Mouse (Mus musculus) embryonic facial prominence, embryonic 11.5 days (tissue): ENCODE measurements around the gene Bnip2. TPM values are rescaled to one million over a fixed set of nuclear protein-coding genes. Genes with fewer than 3 reads are reported as not detected.
"Not testable (repeated sequence)": the region's sequence is repeated elsewhere in the genome, so short reads cannot be mapped to it uniquely, and the experiment has no call there.

Experiments used
- ATAC-seq: fragments of 200-750 bp; cut with Nextera tagmentation; replicated peaks from 2 replicates; pipeline ENCODE4 v1.8.0; 2017; ENCODE audit warnings: low read depth; ENCODE audit not compliant: insufficient number of reproducible peaks, low FRiP score, low TSS enrichment
- DNase-seq: peaks from one replicate; pipeline ENCODE4 v3.0.0-alpha.2; 2015; ENCODE audit warnings: low spot score
- H3K27ac ChIP-seq: fragments of 300-500 bp; sonication (generic); replicated peaks from 2 replicates; pipeline ENCODE4 v1.5.1; 2014; ENCODE audit warnings: mild to moderate bottlenecking, low read depth, low read length, control low read depth
- H3K27me3 ChIP-seq: fragments of 300-500 bp; sonication (generic); 2 replicates; pipeline ENCODE4 v1.6.1; 2014; ENCODE audit warnings: mild to moderate bottlenecking, low read length, moderate library complexity, mixed read lengths; ENCODE audit not compliant: control insufficient read depth, insufficient read depth
- H3K36me3 ChIP-seq: fragments of 300-500 bp; sonication (generic); replicated peaks from 2 replicates; pipeline ENCODE4 v1.6.1; 2014; ENCODE audit warnings: low read depth, mild to moderate bottlenecking, low read length, moderate library complexity, mixed read lengths; ENCODE audit not compliant: control insufficient read depth, insufficient read depth
- H3K4me1 ChIP-seq: fragments of 300-500 bp; sonication (generic); 2 replicates; pipeline ENCODE4 v1.6.1; 2014; ENCODE audit warnings: low read length, mixed read lengths; ENCODE audit not compliant: control insufficient read depth, insufficient read depth
- H3K4me2 ChIP-seq: fragments of 300-500 bp; sonication (generic); 2 replicates; pipeline ENCODE4 v1.6.1; 2014; ENCODE audit warnings: low read depth, mild to moderate bottlenecking, control low read depth, low read length, moderate library complexity
- H3K4me3 ChIP-seq: fragments of 300-500 bp; sonication (generic); 2 replicates; pipeline ENCODE4 v1.5.1; 2014; ENCODE audit warnings: low read depth, low read length, control low read depth
- H3K9ac ChIP-seq: fragments of 300-500 bp; sonication (generic); replicated peaks from 2 replicates; pipeline ENCODE4 v1.6.1; 2014; ENCODE audit warnings: mild to moderate bottlenecking, control low read depth, low read length
- H3K9me3 ChIP-seq: fragments of 300-500 bp; sonication (generic); replicated peaks from 2 replicates; pipeline ENCODE4 v1.6.1; 2016; ENCODE audit warnings: mild to moderate bottlenecking, low read length, inconsistent platforms, mixed read lengths; ENCODE audit not compliant: control insufficient read depth
- WGBS: fragments of 180-500 bp; shearing (Covaris S2); extraction: QIAGEN DNeasy Blood & Tissue Kit; methylation state at CpG from one replicate; pipeline ENCODE4 v1.1.7; 2014; 5-methylcytosine and 5-hydroxymethylcytosine counted together
- polyA plus RNA-seq: library from polyadenylated mRNA; unstranded; fragments of >200 nt; fragmentation: Nextera tagmentation; extraction: Ambion mirVana; gene quantifications from 2 replicates; pipeline ENCODE4 v1.2.1, GENCODE M21; 2014

Gene Bnip2
- polyA plus RNA-seq, 1 experiment from 2014 or later, result 138 TPM

DNA sequence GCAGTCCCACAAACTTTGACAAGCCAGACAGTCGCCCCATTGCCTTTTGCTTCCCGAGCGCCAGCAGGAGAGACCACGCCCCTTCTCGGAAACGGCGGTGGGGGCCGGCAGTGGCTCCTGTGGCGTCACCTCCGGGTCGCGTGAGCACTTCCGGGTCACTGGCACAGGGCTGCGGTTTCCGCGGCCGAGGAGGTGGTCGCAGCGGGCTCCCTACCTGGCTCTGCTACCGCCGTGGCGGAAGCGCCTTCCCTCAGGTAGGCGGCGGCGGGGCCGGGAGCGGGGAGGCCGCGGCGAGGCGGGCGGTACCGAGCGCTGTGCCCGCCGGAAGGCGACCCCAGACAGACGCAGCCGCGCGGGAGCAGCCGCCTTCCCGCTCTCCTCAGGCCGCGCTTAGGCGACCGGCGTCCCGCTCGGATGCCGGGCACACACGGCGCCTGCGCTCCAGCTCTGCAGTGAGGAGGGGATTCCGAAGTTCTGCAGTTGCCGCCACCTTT is 23.2 kb downstream of the Bnip2 start, which contains the start of gene Gtf2a2:
Gtf2a2 (plus strand) TSS at position 143 of the 494 bp plus-strand sequence.
- H3K36me3 ChIP-seq, result peaks cover 7% of the 10 kb centered on the region
- 1% methylated on average over 57 of the region's 57 CpGs for WGBS

DNA sequence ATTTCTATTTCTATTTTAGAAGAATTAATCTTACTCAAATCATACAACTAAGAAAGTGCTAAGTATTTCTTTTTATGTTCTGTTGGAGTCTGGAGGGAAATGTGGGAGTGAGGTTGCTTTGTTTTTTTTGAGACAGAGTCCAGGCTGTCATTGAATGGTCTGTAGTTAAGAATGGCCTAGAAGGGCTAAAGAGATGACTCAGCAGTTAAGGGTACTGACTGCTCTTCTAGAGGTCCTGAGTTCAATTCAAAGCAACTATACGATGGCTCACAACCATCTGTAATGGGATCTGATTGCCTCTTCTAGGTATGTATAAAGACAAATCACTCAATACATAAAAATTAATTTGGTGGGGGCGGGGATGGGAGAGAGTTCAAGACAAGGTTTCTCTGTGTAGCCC is 26.4 kb downstream of the Bnip2 start:
- no peaks in the 10 kb centered on the region for H3K27me3 ChIP-seq
- WGBS, result 93% methylated on average over 2 of the region's 2 CpGs
- H3K4me2 ChIP-seq, result no peak overlapping the region
- H3K9me3 ChIP-seq, result no peaks in the 10 kb centered on the region
- DNase-seq (no peak), ATAC-seq (no peak)
- H3K9ac ChIP-seq, result no peak overlapping the region
- H3K4me3 ChIP-seq, result no peak overlapping the region
- peaks cover 2% of the 10 kb centered on the region for H3K36me3 ChIP-seq
- H3K27ac ChIP-seq, result no peak overlapping the region
- no peaks in the 10 kb centered on the region for H3K4me1 ChIP-seq

More for the DNA sequence above, 23.2 kb downstream of the Bnip2 start, which contains the start of gene Gtf2a2:
- H3K27me3 ChIP-seq, result no peaks in the 10 kb centered on the region
- DNase-seq (peak; percentile 96), ATAC-seq (peak; percentile 92)
- peak within 1 kb of the TSS; percentile 75 for H3K27ac ChIP-seq
- H3K4me2 ChIP-seq, result peak within 1 kb of the TSS; percentile 57
- peak within 1 kb of the TSS; percentile 85 for H3K9ac ChIP-seq
- H3K4me1 ChIP-seq, result no peaks in the 10 kb centered on the region
- no peaks in the 10 kb centered on the region for H3K9me3 ChIP-seq
- peak within 1 kb of the TSS; percentile 68 for H3K4me3 ChIP-seq

DNA sequence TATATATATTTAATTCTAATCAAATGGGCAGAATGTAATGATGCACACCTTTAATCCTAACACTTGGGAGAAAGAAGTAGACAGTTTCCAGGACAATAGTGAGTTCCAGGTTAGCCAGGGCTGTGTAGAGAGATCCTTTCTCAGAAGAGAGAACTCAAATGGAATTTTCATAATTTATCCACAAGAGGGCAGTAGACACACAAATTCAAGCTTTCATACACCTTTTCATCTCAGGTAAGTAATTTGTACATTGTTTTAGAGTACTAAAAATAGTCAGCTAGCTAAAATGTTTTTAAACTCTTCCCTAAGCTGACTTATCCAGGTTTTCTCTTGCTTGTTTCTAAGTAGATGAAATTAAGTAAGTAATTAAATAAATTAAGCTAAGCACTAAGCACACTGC is 29.6 kb downstream of the Bnip2 start:
- DNase-seq, result peak; percentile 55
- peaks cover 2% of the 10 kb centered on the region for H3K36me3 ChIP-seq
- no peak overlapping the region for H3K9ac ChIP-seq
- H3K27me3 ChIP-seq, result no peaks in the 10 kb centered on the region
- ATAC-seq, result no peak
- H3K27ac ChIP-seq, result no peak overlapping the region
- no peak overlapping the region for H3K4me3 ChIP-seq
- H3K4me1 ChIP-seq, result no peaks in the 10 kb centered on the region
- no peaks in the 10 kb centered on the region for H3K9me3 ChIP-seq
- no peak overlapping the region for H3K4me2 ChIP-seq

DNA sequence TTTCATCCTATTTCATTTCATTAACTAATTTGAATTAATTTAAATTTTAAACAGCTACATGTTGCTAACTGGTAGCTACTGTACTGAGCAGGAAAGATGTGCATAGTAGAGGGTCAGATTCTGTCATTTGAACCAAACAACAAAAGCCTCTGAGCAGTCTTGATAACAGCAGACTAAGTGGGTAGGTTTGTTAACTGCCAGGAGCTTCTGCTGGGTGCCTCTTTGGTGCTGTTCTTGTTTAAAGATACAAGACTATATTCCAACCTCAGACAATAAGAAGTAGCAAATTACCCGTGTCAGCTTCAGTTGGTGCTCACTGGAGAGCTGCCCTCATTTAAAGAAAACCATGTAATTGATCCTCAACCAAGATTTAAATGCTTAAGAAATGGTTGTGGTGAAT is 32.3 kb downstream of the Bnip2 start:
- no peak overlapping the region for H3K4me3 ChIP-seq
- no peaks in the 10 kb centered on the region for H3K9me3 ChIP-seq
- H3K9ac ChIP-seq, result no peak overlapping the region
- WGBS, result 80% methylated on average over 1 of the region's 1 CpGs
- H3K36me3 ChIP-seq, result peaks cover 2% of the 10 kb centered on the region
- no peak overlapping the region for H3K4me2 ChIP-seq
- no peak for ATAC-seq
- no peaks in the 10 kb centered on the region for H3K27me3 ChIP-seq
- no peak overlapping the region for H3K27ac ChIP-seq
- no peak for DNase-seq
- no peaks in the 10 kb centered on the region for H3K4me1 ChIP-seq

GRCm38 (mm10) chr9:70022083-70022482 is 32.8 kb downstream of the Bnip2 start:
- peaks cover 2% of the 10 kb centered on the region for H3K36me3 ChIP-seq
- ATAC-seq (no peak), DNase-seq (no peak)
- H3K4me3 ChIP-seq, result no peak overlapping the region
- no peaks in the 10 kb centered on the region for H3K9me3 ChIP-seq
- H3K4me1 ChIP-seq, result no peaks in the 10 kb centered on the region
- H3K4me2 ChIP-seq, result no peak overlapping the region
- no peaks in the 10 kb centered on the region for H3K27me3 ChIP-seq
- 92% methylated on average over 4 of the region's 4 CpGs for WGBS
- H3K9ac ChIP-seq, result no peak overlapping the region
- H3K27ac ChIP-seq, result no peak overlapping the region

GRCm38 (mm10) chr9:70023615-70024014 is 34.3 kb downstream of the Bnip2 start:
- H3K4me3 ChIP-seq, H3K27me3 ChIP-seq, H3K4me2 ChIP-seq, DNase-seq, ATAC-seq, H3K27ac ChIP-seq, H3K4me1 ChIP-seq, H3K9ac ChIP-seq, H3K9me3 ChIP-seq, H3K36me3 ChIP-seq: not testable (repeated sequence)
- 71% methylated on average over 1 of the region's 1 CpGs for WGBS

DNA sequence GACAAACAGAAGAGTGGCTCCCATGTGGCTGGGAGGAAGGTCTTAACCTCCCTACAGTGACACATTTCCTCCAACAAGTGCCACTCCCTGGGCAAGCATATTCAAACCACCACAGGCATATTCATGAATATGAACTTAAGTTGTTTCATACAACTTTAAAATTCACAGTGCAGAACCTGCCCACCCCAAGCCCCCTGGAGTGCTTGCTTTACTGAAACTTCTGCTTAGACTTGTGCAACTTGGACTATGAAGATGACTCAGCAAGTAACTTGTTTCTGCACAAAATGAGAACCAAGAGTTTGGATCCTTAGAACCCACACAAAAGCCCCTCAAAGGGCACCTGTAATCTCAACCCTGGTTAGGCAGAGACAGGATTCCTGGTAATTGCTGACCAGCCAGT is 35.4 kb downstream of the Bnip2 start:
- DNase-seq, result no peak
- H3K9ac ChIP-seq, result no peak overlapping the region
- peaks cover 2% of the 10 kb centered on the region for H3K36me3 ChIP-seq
- no peak for ATAC-seq
- H3K4me3 ChIP-seq, result no peak overlapping the region
- no peaks in the 10 kb centered on the region for H3K27me3 ChIP-seq
- H3K27ac ChIP-seq, result no peak overlapping the region
- H3K4me1 ChIP-seq, result no peaks in the 10 kb centered on the region
- no peak overlapping the region for H3K4me2 ChIP-seq
- no peaks in the 10 kb centered on the region for H3K9me3 ChIP-seq

- Histone ChIP-seq H3K27me3 (no peaks in the 10 kb centered on the region), H3K27ac (no peak overlapping the region), H3K4me1 (no peaks in the 10 kb centered on the region), H3K9ac (no peak overlapping the region), H3K4me3 (no peak overlapping the region), H3K4me2 (no peak overlapping the region), H3K9me3 (no peaks in the 10 kb centered on the region), H3K36me3 (no peaks in the 10 kb centered on the region)
- WGBS, result 85% methylated on average over 2 of the region's 2 CpGs
- ATAC-seq, result no peak
- no peak for DNase-seq
These were observed 36.2 kb downstream of the Bnip2 start for GRCm38 (mm10) chr9:70025365-70026012.
